Mouse (Mus musculus): ENCODE results near the gene Veph1. TPM values are rescaled to one million over a fixed set of nuclear protein-coding genes. Genes with fewer than 3 reads are reported as not detected.

Gene Veph1
- total and polyA plus RNA-seq, 3 experiments, result not detected

DNA sequence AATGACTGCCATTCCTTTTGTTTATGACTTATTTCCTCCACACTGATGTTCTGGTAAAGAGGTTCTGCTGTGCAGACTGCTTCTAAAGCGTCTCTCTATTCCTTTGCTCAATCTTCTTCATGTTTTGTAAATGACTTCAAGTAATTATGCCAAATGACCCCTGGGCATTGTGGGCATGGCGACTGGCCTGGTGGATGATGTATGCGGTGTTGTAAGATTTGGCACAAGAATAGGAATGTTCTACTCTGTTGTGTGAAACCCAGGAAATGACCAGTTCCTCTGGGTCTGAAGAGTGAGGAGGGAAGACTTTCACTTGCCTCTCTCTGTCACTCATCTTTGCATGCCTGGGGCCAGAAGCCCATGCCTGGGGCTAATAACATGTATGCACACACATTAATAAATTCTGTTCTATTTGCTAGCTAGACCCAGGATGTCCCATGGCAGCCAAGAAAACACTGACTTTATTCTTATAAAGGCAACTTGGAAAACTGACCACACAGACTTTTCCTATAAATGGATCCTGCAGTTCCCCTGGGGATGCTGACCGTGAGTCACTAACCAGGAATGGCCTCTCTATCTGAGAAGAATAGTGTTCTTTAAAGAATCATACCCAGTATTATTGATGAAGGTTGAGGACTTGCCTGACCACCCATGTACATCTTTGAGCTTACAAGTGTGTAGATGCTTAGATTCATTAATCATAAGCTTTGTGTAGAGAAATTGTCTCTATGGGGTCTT is 87.6 kb downstream of the Veph1 start:
- Histone ChIP-seq H3K4me3 (replicated peaks in 1 of 3; ENCODE audit: low read depth in 2 of 3, low read length in 2 of 3, poor library complexity in 1 of 3) (no peak overlapping the region), H3K27ac (ENCODE audit: insufficient read depth, low read depth) (no peak overlapping the region), H3K4me1 (ENCODE audit: control insufficient read depth in 1 of 2, insufficient read depth in 2 of 2) (peaks cover 0 to 14% of the 10 kb centered on the region in 2 experiments; a peak in 1 of 4 replicates), H3K36me3 (replicated peaks in 1 of 2; ENCODE audit: control insufficient read depth in 1 of 2, insufficient read depth in 1 of 2, low read length in 1 of 2) (no peaks in the 10 kb centered on the region), H3K9me3 (replicated peaks; ENCODE audit: low read length) (no peaks in the 10 kb centered on the region), H3K9ac (ENCODE audit: insufficient read depth, low read depth) (no peak overlapping the region), H3K79me2 (replicated peaks; ENCODE audit: control insufficient read depth, extremely low read depth, insufficient read depth, poor library complexity, severe bottlenecking) (no peaks in the 10 kb centered on the region), H3K27me3 (replicated peaks) (no peaks in the 10 kb centered on the region), H3K4me2 (ENCODE audit: insufficient read depth, low read depth, poor library complexity, severe bottlenecking) (no peak overlapping the region)
- in situ Hi-C loops (cut with MboI; ENCODE audit: low pct_ligation_motif_present, low pct_unique_long_range_greater_than_20kb, low sequenced_read_pairs) (no loop called here), dilution Hi-C loops (cut with MboI; ENCODE audit: extremely low pct_ligation_motif_present, extremely low pct_unique_long_range_greater_than_20kb, low sequenced_read_pairs) (no loop called here)
- no peak for DNase-seq (ENCODE audit: extremely low read depth)
- TF ChIP-seq ZC3H11A (IDR thresholded peaks at IDR 0.05; ENCODE audit: low read depth, low read length), result no peak
- TF ChIP-seq JUND (conservative IDR thresholded peaks at IDR 0.05; ENCODE audit: low read depth, low read length), result no peak
- no peak for TF ChIP-seq ZNF384 (IDR thresholded peaks at IDR 0.05; ENCODE audit: low read depth, low read length)
- no peak for TF ChIP-seq CHD2 (IDR thresholded peaks at IDR 0.05; ENCODE audit: low read length)
- no peak for TF ChIP-seq SMC3 (IDR thresholded peaks at IDR 0.05; ENCODE audit: low read depth, low read length)
- no peak for TF ChIP-seq ELF1 (IDR thresholded peaks at IDR 0.05; ENCODE audit: low read depth, low read length)
- TF ChIP-seq PAX5 (IDR thresholded peaks at IDR 0.05; ENCODE audit: low read length), result no peak

DNA sequence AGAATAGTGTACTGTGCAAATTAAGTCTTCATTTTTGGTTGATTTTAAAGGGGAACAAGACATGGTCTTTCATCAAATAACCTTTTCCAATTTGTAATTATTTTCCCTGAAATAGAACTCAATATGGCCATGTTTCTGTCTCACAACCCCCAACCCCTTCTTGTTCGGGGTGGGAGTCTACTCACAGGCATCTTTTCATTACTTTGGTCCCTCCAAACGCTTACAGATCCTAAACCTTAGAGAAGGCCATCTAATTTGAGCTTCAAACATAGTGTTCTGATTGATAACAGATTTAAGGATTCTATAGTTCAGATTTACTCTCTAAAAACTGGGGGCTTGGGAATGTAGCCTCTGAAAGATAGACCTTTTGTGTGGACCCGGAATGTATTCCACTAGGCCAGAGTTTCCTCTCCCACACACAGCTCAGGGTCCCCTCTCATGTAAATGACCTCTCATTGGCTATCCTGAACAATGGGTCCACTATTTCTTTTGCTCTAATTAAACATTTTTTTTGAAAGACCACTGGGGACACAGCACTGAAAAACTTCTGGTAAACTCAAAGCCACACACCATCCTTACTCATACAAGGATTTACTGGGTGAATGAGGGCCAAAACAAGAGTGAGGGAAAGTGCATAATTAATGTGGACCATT is 102.6 kb downstream of the Veph1 start:
- no peaks in the 10 kb centered on the region for H3K27me3 ChIP-seq (replicated peaks)
- no peak overlapping the region for H3K4me3 ChIP-seq (replicated peaks in 1 of 3; ENCODE audit: low read depth in 2 of 3, low read length in 2 of 3, poor library complexity in 1 of 3)
- H3K4me2 ChIP-seq (ENCODE audit: insufficient read depth, low read depth, poor library complexity, severe bottlenecking), result no peak overlapping the region
- H3K9ac ChIP-seq (ENCODE audit: insufficient read depth, low read depth), result no peak overlapping the region
- in situ Hi-C loops (cut with MboI; ENCODE audit: low pct_ligation_motif_present, low pct_unique_long_range_greater_than_20kb, low sequenced_read_pairs), result no loop called here
- H3K4me1 ChIP-seq (ENCODE audit: control insufficient read depth in 1 of 2, insufficient read depth in 2 of 2), result no peaks in the 10 kb centered on the region
- no peaks in the 10 kb centered on the region for H3K9me3 ChIP-seq (replicated peaks; ENCODE audit: low read length)
- DNase-seq (ENCODE audit: extremely low read depth), result no peak
- dilution Hi-C loops (cut with MboI; ENCODE audit: extremely low pct_ligation_motif_present, extremely low pct_unique_long_range_greater_than_20kb, low sequenced_read_pairs), result no loop called here
- TF ChIP-seq MXI1 (IDR thresholded peaks at IDR 0.05; ENCODE audit: low read depth, low read length) (no peak), USF1 (IDR thresholded peaks at IDR 0.05; ENCODE audit: low read depth, low read length) (no peak), IRF4 (IDR thresholded peaks at IDR 0.05; ENCODE audit: low read depth, low read length) (no peak), EP300 (IDR thresholded peaks at IDR 0.05; ENCODE audit: low read length) (no peak), MEF2A (IDR thresholded peaks at IDR 0.05; ENCODE audit: borderline replicate concordance, low read depth, low read length) (no peak), MYC (IDR thresholded peaks at IDR 0.05; ENCODE audit: low read depth, low read length) (no peak), JUND (conservative IDR thresholded peaks at IDR 0.05; ENCODE audit: low read depth, low read length) (no peak), UBTF (IDR thresholded peaks at IDR 0.05; ENCODE audit: low read depth, low read length) (no peak), POLR2A (IDR thresholded peaks at IDR 0.05; ENCODE audit: low read depth, low read length) (no peak), SMC3 (IDR thresholded peaks at IDR 0.05; ENCODE audit: low read depth, low read length) (no peak), RCOR1 (conservative IDR thresholded peaks at IDR 0.05; ENCODE audit: low read depth, low read length) (no peak), CHD2 (IDR thresholded peaks at IDR 0.05; ENCODE audit: low read length) (no peak), ZNF384 (IDR thresholded peaks at IDR 0.05; ENCODE audit: low read depth, low read length) (no peak), CHD1 (IDR thresholded peaks at IDR 0.05; ENCODE audit: low read depth, low read length) (no peak), TCF12 (IDR thresholded peaks at IDR 0.05; ENCODE audit: low read depth, low read length) (no peak), SIN3A (IDR thresholded peaks at IDR 0.05; ENCODE audit: low read length) (no peak), MAZ (IDR thresholded peaks at IDR 0.05; ENCODE audit: low read depth, low read length) (no peak), JUN (IDR thresholded peaks at IDR 0.05; ENCODE audit: insufficient read depth, low read depth, low read length) (no peak), BHLHE40 (IDR thresholded peaks at IDR 0.05; ENCODE audit: low read depth, low read length) (no peak), NRF1 (IDR thresholded peaks at IDR 0.05; ENCODE audit: low read depth, low read length) (no peak)
- no peak overlapping the region for H3K27ac ChIP-seq (ENCODE audit: insufficient read depth, low read depth)
- no peaks in the 10 kb centered on the region for H3K79me2 ChIP-seq (replicated peaks; ENCODE audit: control insufficient read depth, extremely low read depth, insufficient read depth, poor library complexity, severe bottlenecking)
- H3K36me3 ChIP-seq (replicated peaks in 1 of 2; ENCODE audit: control insufficient read depth in 1 of 2, insufficient read depth in 1 of 2, low read length in 1 of 2), result no peaks in the 10 kb centered on the region
